Mouse (Mus musculus): ENCODE data around the gene Sp3. TPM values are rescaled to one million over a fixed set of nuclear protein-coding genes. Genes with fewer than 3 reads are reported as not detected.

The Sp3 gene
- polyA plus RNA-seq, 1 experiment from 2014 or later: 66.6 TPM

- H3K9me3 ChIP-seq (replicated peaks): peaks cover 5% of the 10 kb centered on the region; the same call in 1 of the 2 replicates
- WGBS: 31% methylated on average over 1 of the region's 1 CpGs
- H3K36me3 ChIP-seq (ENCODE audit: poor library complexity, severe bottlenecking): peaks cover 5% of the 10 kb centered on the region; the same call in 1 of the 2 replicates
- H3K4me2 ChIP-seq: no peak overlapping the region
- no peak overlapping the region for H3K4me3 ChIP-seq
- ATAC-seq: no peak
- H3K27ac ChIP-seq: no peak overlapping the region
- H3K4me1 ChIP-seq: peaks cover 7% of the 10 kb centered on the region; the same call in 1 of the 2 replicates
- H3K27me3 ChIP-seq: no peaks in the 10 kb centered on the region
- no peak overlapping the region for H3K9ac ChIP-seq
These were observed 5.3 kb upstream of the Sp3 start for GRCm38 (mm10) chr2:72985516-72985915.

- Histone ChIP-seq H3K9me3 (replicated peaks) (peaks cover 5% of the 10 kb centered on the region; the same call in 1 of the 2 replicates), H3K36me3 (ENCODE audit: poor library complexity, severe bottlenecking) (peaks cover 5% of the 10 kb centered on the region; the same call in 1 of the 2 replicates), H3K27ac (no peak overlapping the region), H3K9ac (no peak overlapping the region), H3K4me3 (no peak overlapping the region), H3K27me3 (no peaks in the 10 kb centered on the region), H3K4me2 (no peak overlapping the region), H3K4me1 (peaks cover 7% of the 10 kb centered on the region; the same call in 1 of the 2 replicates)
- 77% methylated on average over 4 of the region's 4 CpGs for WGBS
- ATAC-seq: no peak
These were observed 4.6 kb upstream of the Sp3 start for GRCm38 (mm10) chr2:72984806-72985205.

- Histone ChIP-seq H3K36me3 (ENCODE audit: poor library complexity, severe bottlenecking) (no peaks in the 10 kb centered on the region), H3K9ac (no peak overlapping the region), H3K9me3 (replicated peaks) (no peaks in the 10 kb centered on the region), H3K4me2 (no peak overlapping the region), H3K27ac (peak overlapping the region; percentile 54; the same call in 1 of the 2 replicates), H3K4me3 (no peak overlapping the region), H3K27me3 (no peaks in the 10 kb centered on the region), H3K4me1 (peaks cover 7% of the 10 kb centered on the region; the same call in 1 of the 2 replicates)
- WGBS: 78% methylated on average over 3 of the region's 3 CpGs
- ATAC-seq: no peak
These were observed 3.0 kb upstream of the Sp3 start for GRCm38 (mm10) chr2:72983211-72983610.

- no peaks in the 10 kb centered on the region for H3K9me3 ChIP-seq (replicated peaks)
- 93% methylated on average over 7 of the region's 7 CpGs for WGBS
- no peak for ATAC-seq
- no peak overlapping the region for H3K4me3 ChIP-seq
- peaks cover 11% of the 10 kb centered on the region; the same call in 1 of the 2 replicates for H3K4me1 ChIP-seq
- H3K36me3 ChIP-seq (ENCODE audit: poor library complexity, severe bottlenecking): no peaks in the 10 kb centered on the region
- H3K4me2 ChIP-seq: no peak overlapping the region
- no peaks in the 10 kb centered on the region for H3K27me3 ChIP-seq
- H3K27ac ChIP-seq: no peak overlapping the region
- no peak overlapping the region for H3K9ac ChIP-seq
These were observed 2.0 kb upstream of the Sp3 start for GRCm38 (mm10) chr2:72982110-72982785.

GRCm38 (mm10) chr2:72981441-72982109 lies 1.3 kb upstream of the Sp3 start:
- H3K9ac ChIP-seq: 0 out of 2 replicates have a peak overlapping the region, but pooled peaks have one; percentile 100
- peak overlapping the region; percentile 98 for H3K4me3 ChIP-seq
- H3K27me3 ChIP-seq: no peaks in the 10 kb centered on the region
- ATAC-seq: no peak
- H3K36me3 ChIP-seq (ENCODE audit: poor library complexity, severe bottlenecking): no peaks in the 10 kb centered on the region
- peak overlapping the region; percentile 71 for H3K4me2 ChIP-seq
- 73% methylated on average over 9 of the region's 9 CpGs for WGBS
- H3K27ac ChIP-seq: peak overlapping the region; percentile 100
- H3K4me1 ChIP-seq: peaks cover 18% of the 10 kb centered on the region
- H3K9me3 ChIP-seq (replicated peaks): no peaks in the 10 kb centered on the region

- Histone ChIP-seq H3K9me3 (replicated peaks) (no peaks in the 10 kb centered on the region), H3K36me3 (ENCODE audit: poor library complexity, severe bottlenecking) (0 out of 2 replicates have a peak, but pooled peaks cover 1% of the 10 kb centered on the region), H3K9ac (peak overlapping the region; percentile 100), H3K27me3 (no peaks in the 10 kb centered on the region), H3K4me2 (peak overlapping the region; percentile 71), H3K27ac (peak overlapping the region; percentile 100), H3K4me3 (peak overlapping the region; percentile 98), H3K4me1 (peaks cover 22% of the 10 kb centered on the region)
- 13% methylated on average over 3 of the region's 3 CpGs for WGBS
- no peak for ATAC-seq
These were observed 802 bp upstream of the Sp3 start for GRCm38 (mm10) chr2:72981075-72981420.

GRCm38 (mm10) chr2:72979659-72980071 lies 581 bp downstream of the Sp3 start:
- ATAC-seq: peak; percentile 69
- Histone ChIP-seq H3K4me2 (peak overlapping the region; percentile 80), H3K27me3 (no peaks in the 10 kb centered on the region), H3K4me3 (peak overlapping the region; percentile 98), H3K4me1 (peaks cover 30% of the 10 kb centered on the region), H3K9ac (peak overlapping the region; percentile 100), H3K36me3 (ENCODE audit: poor library complexity, severe bottlenecking) (0 out of 2 replicates have a peak, but pooled peaks cover 3% of the 10 kb centered on the region), H3K9me3 (replicated peaks) (no peaks in the 10 kb centered on the region), H3K27ac (peak overlapping the region; percentile 100)
- 0% methylated on average over 20 of the region's 54 CpGs for WGBS

- peak overlapping the region; percentile 100 for H3K9ac ChIP-seq
- no peaks in the 10 kb centered on the region for H3K27me3 ChIP-seq
- peak overlapping the region; percentile 100 for H3K27ac ChIP-seq
- H3K4me2 ChIP-seq: peak overlapping the region; percentile 80
- peak overlapping the region; percentile 98 for H3K4me3 ChIP-seq
- no peaks in the 10 kb centered on the region for H3K9me3 ChIP-seq (replicated peaks)
- peaks cover 32% of the 10 kb centered on the region for H3K4me1 ChIP-seq
- peak; percentile 80 for ATAC-seq
- H3K36me3 ChIP-seq (ENCODE audit: poor library complexity, severe bottlenecking): 0 out of 2 replicates have a peak, but pooled peaks cover 3% of the 10 kb centered on the region
- under 1% methylated on average over 46 of the region's 107 CpGs for WGBS
These were observed 1.2 kb downstream of the Sp3 start for GRCm38 (mm10) chr2:72978901-72979658.

- Histone ChIP-seq H3K9ac (peak overlapping the region; percentile 100), H3K27ac (peak overlapping the region; percentile 100), H3K4me1 (peaks cover 37% of the 10 kb centered on the region), H3K4me3 (peak overlapping the region; percentile 98), H3K4me2 (peak overlapping the region; percentile 80), H3K36me3 (ENCODE audit: poor library complexity, severe bottlenecking) (0 out of 2 replicates have a peak, but pooled peaks cover 3% of the 10 kb centered on the region), H3K27me3 (no peaks in the 10 kb centered on the region), H3K9me3 (replicated peaks) (no peaks in the 10 kb centered on the region)
- ATAC-seq: peak; percentile 16; the same call in 1 of the 2 replicates
- WGBS: 0% methylated on average over 27 of the region's 38 CpGs
These were observed 1.8 kb downstream of the Sp3 start for GRCm38 (mm10) chr2:72978473-72978872.

GRCm38 (mm10) chr2:72977272-72977671 lies 3.0 kb downstream of the Sp3 start:
- H3K27me3 ChIP-seq: no peaks in the 10 kb centered on the region

GRCm38 (mm10) chr2:72976036-72976435 lies 4.2 kb downstream of the Sp3 start:
- no peaks in the 10 kb centered on the region for H3K9me3 ChIP-seq (replicated peaks)
- ATAC-seq: no peak
- no peaks in the 10 kb centered on the region for H3K27me3 ChIP-seq

More at GRCm38 (mm10) chr2:72977272-72977671, 3.0 kb downstream of the Sp3 start:
- Histone ChIP-seq H3K4me1 (peaks cover 37% of the 10 kb centered on the region), H3K36me3 (ENCODE audit: poor library complexity, severe bottlenecking) (0 out of 2 replicates have a peak, but pooled peaks cover 3% of the 10 kb centered on the region), H3K27ac (no peak overlapping the region), H3K4me3 (peak overlapping the region; percentile 31), H3K4me2 (peak overlapping the region; percentile 57), H3K9me3 (replicated peaks) (no peaks in the 10 kb centered on the region), H3K9ac (peak overlapping the region; percentile 52; the same call in 1 of the 2 replicates)
- no peak for ATAC-seq
- 82% methylated on average over 1 of the region's 1 CpGs for WGBS

More at GRCm38 (mm10) chr2:72976036-72976435, 4.2 kb downstream of the Sp3 start:
- Histone ChIP-seq H3K4me3 (no peak overlapping the region; the same call in 1 of the 2 replicates), H3K9ac (no peak overlapping the region), H3K27ac (no peak overlapping the region), H3K4me2 (peak overlapping the region; percentile 35), H3K4me1 (peaks cover 30% of the 10 kb centered on the region), H3K36me3 (ENCODE audit: poor library complexity, severe bottlenecking) (peaks cover 7% of the 10 kb centered on the region)
